Mouse (Mus musculus): Measurements from ENCODE around the gene Cd68.

DNA sequence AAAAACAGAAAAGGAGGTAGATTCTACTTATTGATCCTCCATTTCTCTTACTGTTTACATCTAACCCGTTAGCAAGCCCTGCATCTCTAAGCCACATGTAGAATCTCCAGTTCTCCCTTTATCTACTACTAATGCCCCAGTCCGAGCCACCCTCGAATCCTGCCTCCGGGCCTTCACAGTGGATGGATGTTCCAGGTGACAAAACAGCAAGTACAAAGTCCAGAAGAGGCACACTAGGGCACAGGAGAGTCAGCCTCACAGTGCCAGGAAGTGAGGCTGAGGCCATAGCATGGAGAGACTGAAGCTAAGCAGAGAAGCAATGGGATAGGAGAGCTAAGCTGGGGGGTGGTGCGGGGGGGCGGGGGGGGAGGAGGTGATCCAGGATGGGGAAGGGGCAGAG, 26.9 kb upstream of the Cd68 start:
- TF ChIP-seq CTCF (IDR thresholded peaks at IDR 0.05; ENCODE audit: extremely low read depth, insufficient read length, insufficient replicate concordance, low read depth, low read length) (no peak), POLR2A (IDR thresholded peaks at IDR 0.05; ENCODE audit: low read depth, low read length) (no peak; the same call in 1 of the 2 replicates)

Data from small intestine, adult 2 months (tissue).